Mouse (Mus musculus): Measurements from ENCODE around the gene Mat1a.

DNA sequence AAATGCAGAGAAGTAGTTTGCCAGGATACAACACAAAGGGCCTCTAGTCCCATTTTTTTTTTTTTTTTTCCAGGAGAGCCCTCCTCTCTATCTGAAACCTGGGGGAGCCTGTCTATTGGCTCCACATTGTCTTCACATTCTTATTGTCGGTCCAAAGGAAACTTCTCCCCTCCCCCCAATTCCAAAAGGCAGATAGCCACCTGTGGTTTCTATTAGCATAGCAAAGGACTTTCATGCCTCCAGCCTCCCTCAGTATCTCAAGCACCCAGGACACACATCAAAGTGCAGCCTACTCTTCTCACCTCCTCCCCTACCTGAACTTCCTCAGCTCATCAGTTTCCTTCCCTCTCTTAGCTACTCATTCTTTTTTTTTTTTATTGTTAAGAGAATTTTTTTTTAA is 38.4 kb upstream of the Mat1a start:
- TF ChIP-seq TAL1 (IDR thresholded peaks at IDR 0.05; ENCODE audit: low read length) = no peak
- no peak for TF ChIP-seq GATA1 (IDR thresholded peaks at IDR 0.05; ENCODE audit: low read length)
